Mouse (Mus musculus): ENCODE data around the gene Ppef2. TPM values are rescaled to one million over a fixed set of nuclear protein-coding genes. Genes with fewer than 3 reads are reported as not detected.

Ppef2 gene
- polyA plus RNA-seq, 1 experiment from 2014 or later = 0.48 TPM

GRCm38 (mm10) chr5:92245483-92245882 lies 10.6 kb downstream of the Ppef2 start:
- Histone ChIP-seq H3K4me2 (ENCODE audit: low read depth, low read length) (no peak overlapping the region), H3K36me3 (ENCODE audit: control insufficient read depth, insufficient read depth, low read length) (no peaks in the 10 kb centered on the region), H3K4me1 (ENCODE audit: control insufficient read depth, insufficient read depth, low read length) (no peaks in the 10 kb centered on the region), H3K9me3 (replicated peaks; ENCODE audit: control insufficient read depth, low read length) (peaks cover 7% of the 10 kb centered on the region; the same call in 1 of the 2 replicates), H3K27me3 (ENCODE audit: control insufficient read depth, insufficient read depth, low read length) (no peaks in the 10 kb centered on the region), H3K9ac (ENCODE audit: low read length) (no peak overlapping the region), H3K4me3 (replicated peaks; ENCODE audit: low read length) (no peak overlapping the region), H3K27ac (ENCODE audit: low read length) (no peak overlapping the region)
- no peak for ATAC-seq (ENCODE audit: insufficient read depth, low FRiP score)
- WGBS = 87% methylated on average over 9 of the region's 9 CpGs

GRCm38 (mm10) chr5:92244900-92245299 lies 11.2 kb downstream of the Ppef2 start:
- no peak overlapping the region for H3K4me2 ChIP-seq (ENCODE audit: low read depth, low read length)
- no peak overlapping the region for H3K9ac ChIP-seq (ENCODE audit: low read length)
- no peaks in the 10 kb centered on the region for H3K4me1 ChIP-seq (ENCODE audit: control insufficient read depth, insufficient read depth, low read length)
- H3K36me3 ChIP-seq (ENCODE audit: control insufficient read depth, insufficient read depth, low read length) = no peaks in the 10 kb centered on the region
- H3K9me3 ChIP-seq (replicated peaks; ENCODE audit: control insufficient read depth, low read length) = peaks cover 6% of the 10 kb centered on the region; the same call in 1 of the 2 replicates
- ATAC-seq (ENCODE audit: insufficient read depth, low FRiP score) = no peak
- H3K4me3 ChIP-seq (replicated peaks; ENCODE audit: low read length) = no peak overlapping the region
- 94% methylated on average over 2 of the region's 2 CpGs for WGBS
- no peak overlapping the region for H3K27ac ChIP-seq (ENCODE audit: low read length)
- H3K27me3 ChIP-seq (ENCODE audit: control insufficient read depth, insufficient read depth, low read length) = no peaks in the 10 kb centered on the region

GRCm38 (mm10) chr5:92240769-92241168 lies 15.3 kb downstream of the Ppef2 start:
- no peak overlapping the region for H3K4me2 ChIP-seq (ENCODE audit: low read depth, low read length)
- no peak overlapping the region for H3K27ac ChIP-seq (ENCODE audit: low read length)
- H3K4me1 ChIP-seq (ENCODE audit: control insufficient read depth, insufficient read depth, low read length) = 0 out of 2 replicates have a peak, but pooled peaks cover under 1% of the 10 kb centered on the region
- H3K27me3 ChIP-seq (ENCODE audit: control insufficient read depth, insufficient read depth, low read length) = no peaks in the 10 kb centered on the region
- H3K9me3 ChIP-seq (replicated peaks; ENCODE audit: control insufficient read depth, low read length) = no peaks in the 10 kb centered on the region
- no peak for ATAC-seq (ENCODE audit: insufficient read depth, low FRiP score)
- 91% methylated on average over 12 of the region's 12 CpGs for WGBS
- no peak overlapping the region for H3K9ac ChIP-seq (ENCODE audit: low read length)
- H3K36me3 ChIP-seq (ENCODE audit: control insufficient read depth, insufficient read depth, low read length) = no peaks in the 10 kb centered on the region
- H3K4me3 ChIP-seq (replicated peaks; ENCODE audit: low read length) = no peak overlapping the region

GRCm38 (mm10) chr5:92239333-92240232 lies 16.5 kb downstream of the Ppef2 start:
- Histone ChIP-seq H3K36me3 (ENCODE audit: control insufficient read depth, insufficient read depth, low read length) (no peaks in the 10 kb centered on the region), H3K9ac (ENCODE audit: low read length) (no peak overlapping the region), H3K9me3 (replicated peaks; ENCODE audit: control insufficient read depth, low read length) (no peaks in the 10 kb centered on the region), H3K27me3 (ENCODE audit: control insufficient read depth, insufficient read depth, low read length) (no peaks in the 10 kb centered on the region), H3K4me2 (ENCODE audit: low read depth, low read length) (no peak overlapping the region), H3K4me1 (ENCODE audit: control insufficient read depth, insufficient read depth, low read length) (0 out of 2 replicates have a peak, but pooled peaks cover 11% of the 10 kb centered on the region), H3K27ac (ENCODE audit: low read length) (no peak overlapping the region), H3K4me3 (replicated peaks; ENCODE audit: low read length) (no peak overlapping the region)
- ATAC-seq (ENCODE audit: insufficient read depth, low FRiP score) = no peak
- WGBS = 43% methylated on average over 29 of the region's 29 CpGs

- Histone ChIP-seq H3K9me3 (replicated peaks; ENCODE audit: control insufficient read depth, low read length) (no peaks in the 10 kb centered on the region), H3K9ac (ENCODE audit: low read length) (peak overlapping the region; percentile 41; the same call in 1 of the 2 replicates), H3K27me3 (ENCODE audit: control insufficient read depth, insufficient read depth, low read length) (no peaks in the 10 kb centered on the region), H3K4me2 (ENCODE audit: low read depth, low read length) (peak overlapping the region; percentile 29; the same call in 1 of the 2 replicates), H3K4me3 (replicated peaks; ENCODE audit: low read length) (peak overlapping the region; percentile 8; the same call in 1 of the 2 replicates), H3K27ac (ENCODE audit: low read length) (peak overlapping the region; percentile 64), H3K36me3 (ENCODE audit: control insufficient read depth, insufficient read depth, low read length) (no peaks in the 10 kb centered on the region), H3K4me1 (ENCODE audit: control insufficient read depth, insufficient read depth, low read length) (0 out of 2 replicates have a peak, but pooled peaks cover 11% of the 10 kb centered on the region)
- WGBS = 18% methylated on average over 5 of the region's 5 CpGs
- ATAC-seq (ENCODE audit: insufficient read depth, low FRiP score) = peak; percentile 68; the same call in 1 of the 2 replicates
Measured at GRCm38 (mm10) chr5:92234939-92235557, 21.0 kb downstream of the Ppef2 start.

GRCm38 (mm10) chr5:92233366-92233765 lies 22.7 kb downstream of the Ppef2 start:
- H3K4me3 ChIP-seq (replicated peaks; ENCODE audit: low read length) = no peak overlapping the region
- no peaks in the 10 kb centered on the region for H3K27me3 ChIP-seq (ENCODE audit: control insufficient read depth, insufficient read depth, low read length)
- H3K27ac ChIP-seq (ENCODE audit: low read length) = no peak overlapping the region
- H3K9me3 ChIP-seq (replicated peaks; ENCODE audit: control insufficient read depth, low read length) = no peaks in the 10 kb centered on the region
- ATAC-seq (ENCODE audit: insufficient read depth, low FRiP score) = no peak
- no peak overlapping the region for H3K9ac ChIP-seq (ENCODE audit: low read length)
- WGBS = 75% methylated on average over 4 of the region's 4 CpGs
- no peak overlapping the region for H3K4me2 ChIP-seq (ENCODE audit: low read depth, low read length)
- H3K4me1 ChIP-seq (ENCODE audit: control insufficient read depth, insufficient read depth, low read length) = 0 out of 2 replicates have a peak, but pooled peaks cover 11% of the 10 kb centered on the region
- H3K36me3 ChIP-seq (ENCODE audit: control insufficient read depth, insufficient read depth, low read length) = no peaks in the 10 kb centered on the region

GRCm38 (mm10) chr5:92231836-92232235 lies 24.2 kb downstream of the Ppef2 start:
- no peak overlapping the region for H3K4me3 ChIP-seq (replicated peaks; ENCODE audit: low read length)
- H3K9me3 ChIP-seq (replicated peaks; ENCODE audit: control insufficient read depth, low read length) = no peaks in the 10 kb centered on the region
- H3K4me1 ChIP-seq (ENCODE audit: control insufficient read depth, insufficient read depth, low read length) = 0 out of 2 replicates have a peak, but pooled peaks cover 11% of the 10 kb centered on the region
- WGBS = 77% methylated on average over 10 of the region's 10 CpGs
- no peak overlapping the region for H3K27ac ChIP-seq (ENCODE audit: low read length)
- H3K4me2 ChIP-seq (ENCODE audit: low read depth, low read length) = no peak overlapping the region
- no peak for ATAC-seq (ENCODE audit: insufficient read depth, low FRiP score)
- no peak overlapping the region for H3K9ac ChIP-seq (ENCODE audit: low read length)
- no peaks in the 10 kb centered on the region for H3K27me3 ChIP-seq (ENCODE audit: control insufficient read depth, insufficient read depth, low read length)
- no peaks in the 10 kb centered on the region for H3K36me3 ChIP-seq (ENCODE audit: control insufficient read depth, insufficient read depth, low read length)

GRCm38 (mm10) chr5:92230306-92230705 lies 25.8 kb downstream of the Ppef2 start:
- ATAC-seq (ENCODE audit: insufficient read depth, low FRiP score) = no peak
- no peaks in the 10 kb centered on the region for H3K27me3 ChIP-seq (ENCODE audit: control insufficient read depth, insufficient read depth, low read length)
- WGBS = 74% methylated on average over 11 of the region's 11 CpGs

GRCm38 (mm10) chr5:92229514-92229913 lies 26.6 kb downstream of the Ppef2 start:
- Histone ChIP-seq H3K4me1 (ENCODE audit: control insufficient read depth, insufficient read depth, low read length) (no peaks in the 10 kb centered on the region), H3K9ac (ENCODE audit: low read length) (no peak overlapping the region), H3K27me3 (ENCODE audit: control insufficient read depth, insufficient read depth, low read length) (no peaks in the 10 kb centered on the region), H3K9me3 (replicated peaks; ENCODE audit: control insufficient read depth, low read length) (no peaks in the 10 kb centered on the region), H3K4me2 (ENCODE audit: low read depth, low read length) (no peak overlapping the region), H3K36me3 (ENCODE audit: control insufficient read depth, insufficient read depth, low read length) (no peaks in the 10 kb centered on the region), H3K4me3 (replicated peaks; ENCODE audit: low read length) (no peak overlapping the region), H3K27ac (ENCODE audit: low read length) (no peak overlapping the region)
- no peak for ATAC-seq (ENCODE audit: insufficient read depth, low FRiP score)
- WGBS = 84% methylated on average over 3 of the region's 3 CpGs

More at GRCm38 (mm10) chr5:92230306-92230705, 25.8 kb downstream of the Ppef2 start:
- 0 out of 2 replicates have a peak, but pooled peaks cover 6% of the 10 kb centered on the region for H3K4me1 ChIP-seq (ENCODE audit: control insufficient read depth, insufficient read depth, low read length)
- no peak overlapping the region for H3K4me3 ChIP-seq (replicated peaks; ENCODE audit: low read length)
- no peaks in the 10 kb centered on the region for H3K36me3 ChIP-seq (ENCODE audit: control insufficient read depth, insufficient read depth, low read length)
- no peak overlapping the region for H3K27ac ChIP-seq (ENCODE audit: low read length)
- no peak overlapping the region for H3K4me2 ChIP-seq (ENCODE audit: low read depth, low read length)
- no peaks in the 10 kb centered on the region for H3K9me3 ChIP-seq (replicated peaks; ENCODE audit: control insufficient read depth, low read length)
- H3K9ac ChIP-seq (ENCODE audit: low read length) = no peak overlapping the region

All from stomach, embryonic 16.5 days (tissue).